Mouse (Mus musculus): ENCODE measurements around the gene Calhm1.
A peak's percentile ranks its signal among the peaks of the same experiment; 100 is the strongest.
"Not testable (repeated sequence)": the region's sequence is repeated elsewhere in the genome, so short reads cannot be mapped to it uniquely, and the experiment has no call there.

Gene Calhm1

GRCm38 (mm10) chr19:47151332-47152061, 7.4 kb upstream of the Calhm1 start:
- no peak for DNase-seq

GRCm38 (mm10) chr19:47149854-47150253, 5.8 kb upstream of the Calhm1 start:
- no peak for DNase-seq

- no peak for DNase-seq
Measured at GRCm38 (mm10) chr19:47148267-47148847, 4.3 kb upstream of the Calhm1 start.

GRCm38 (mm10) chr19:47142438-47142837, 1.6 kb downstream of the Calhm1 start:
- DNase-seq: no peak

GRCm38 (mm10) chr19:47139611-47140010, 4.4 kb downstream of the Calhm1 start:
- not testable (repeated sequence) for DNase-seq

GRCm38 (mm10) chr19:47137771-47138421, 6.2 kb downstream of the Calhm1 start, which contains the start of gene Calhm2:
TSS of gene Calhm2 (minus strand) at chr19:47138294.
- peak; percentile 74 for DNase-seq

GRCm38 (mm10) chr19:47137051-47137581, 6.9 kb downstream of the Calhm1 start:
- DNase-seq: peak; percentile 54

GRCm38 (mm10) chr19:47136170-47136569, 7.9 kb downstream of the Calhm1 start:
- DNase-seq: no peak

- DNase-seq: no peak
Measured at GRCm38 (mm10) chr19:47135568-47135967, 8.5 kb downstream of the Calhm1 start.

GRCm38 (mm10) chr19:47133161-47133560, 10.9 kb downstream of the Calhm1 start:
- DNase-seq: no peak

- DNase-seq: no peak
Measured at GRCm38 (mm10) chr19:47130551-47131125, 13.4 kb downstream of the Calhm1 start.

- DNase-seq: no peak
Measured at GRCm38 (mm10) chr19:47128835-47129234, 15.2 kb downstream of the Calhm1 start.

GRCm38 (mm10) chr19:47128164-47128563, 15.9 kb downstream of the Calhm1 start:
- DNase-seq: no peak

- DNase-seq: peak; percentile 76
Measured at GRCm38 (mm10) chr19:47122802-47123201, 21.3 kb downstream of the Calhm1 start.

GRCm38 (mm10) chr19:47121054-47121453, 23.0 kb downstream of the Calhm1 start:
- DNase-seq: no peak

GRCm38 (mm10) chr19:47118634-47119033, 25.4 kb downstream of the Calhm1 start:
- DNase-seq: no peak

- DNase-seq: no peak
Measured at GRCm38 (mm10) chr19:47104641-47105271, 39.3 kb downstream of the Calhm1 start.

- DNase-seq: no peak
Measured at GRCm38 (mm10) chr19:47101080-47101479, 43.0 kb downstream of the Calhm1 start.

Data from thymus, postnatal 4 days (tissue).